Mouse (Mus musculus) duodenum, adult 2 months (tissue): ENCODE data around the gene Plcl1. TPM values are rescaled to one million over a fixed set of nuclear protein-coding genes. Genes with fewer than 3 reads are reported as not detected.

ENCODE experiments used
- polyA plus RNA-seq: library from polyadenylated mRNA; depleted of rRNA; stranded (reverse); fragments of >200 nt; gene quantifications from 2 replicates; pipeline ENCODE4 v1.2.3, GENCODE M21; 2012; ENCODE audit warnings: low replicate concordance; rRNA removed

Plcl1 gene
- 0.62 and 0.63 TPM in 2 replicates for polyA plus RNA-seq

GRCm38 (mm10) chr1:55405272-55406022, at the start of gene Plcl1:
Plcl1 (plus strand) TSS chr1:55405921.

GRCm38 (mm10) chr1:55363044-55363565, 42.6 kb upstream of the Plcl1 start, which contains the start of gene Boll:
Boll (minus strand) TSS chr1:55363469.

Other genes starting within 250 kb of the Plcl1 start
- 0.47 and 0.56 TPM in 2 replicates for gene Rftn2, start 179.1 kb upstream of the Plcl1 start, polyA plus RNA-seq
- 1.0 and 2.0 TPM in 2 replicates for gene Mars2, start 168.7 kb upstream of the Plcl1 start, polyA plus RNA-seq
- gene Boll, start 42.5 kb upstream of the Plcl1 start, polyA plus RNA-seq, result 0.26 TPM in 1 of 2 replicates, not detected in the other